Comparison of ENCODE assay signal across 16 mouse cellular contexts in the genomic region with DNA sequence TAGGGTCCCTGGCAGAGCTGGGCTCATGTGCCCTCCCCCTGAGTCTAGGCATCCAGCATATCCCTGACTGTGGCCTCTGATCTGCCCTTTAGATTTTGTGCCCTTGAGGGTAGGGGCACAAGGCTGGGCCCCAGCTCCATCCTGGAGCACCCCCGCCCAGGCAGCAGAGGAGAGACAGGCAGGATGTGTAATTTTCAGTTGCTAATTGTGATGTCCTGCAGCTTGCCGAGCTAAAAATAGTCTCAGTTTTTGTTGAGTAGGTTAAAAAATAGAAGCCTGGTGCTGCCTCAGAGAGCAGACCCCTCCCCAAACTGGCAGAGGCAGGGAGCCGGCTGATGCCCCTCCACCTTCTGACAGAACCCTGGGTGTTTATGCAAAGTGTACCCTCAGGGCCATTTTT.
DNase-seq lines count a peak whose midpoint lies in the region; ATAC-seq and TF ChIP-seq lines count a peak whose summit lies in the region.
"Had no signal": no experiment of that assay in that cellular context is flagged by ENCODE, and none has a peak within 500 bp of the region (broad histone marks: within the 10 kb centered on the region; RNA-seq: fewer than 3 reads in every experiment).

No protein-coding gene starts in this region.

- H3K36me3 ChIP-seq in forebrain, embryonic 13.5 days (ENCODE audit: poor library complexity, severe bottlenecking), result no peaks in the 10 kb centered on the region
- H3K36me3 ChIP-seq in forebrain, embryonic 12.5 days (replicated peaks), result no peaks in the 10 kb centered on the region
- no peaks in the 10 kb centered on the region for H3K36me3 ChIP-seq in hindbrain, embryonic 13.5 days
- H3K36me3 ChIP-seq in hindbrain, embryonic 12.5 days, result no peaks in the 10 kb centered on the region
- no peaks in the 10 kb centered on the region for H3K36me3 ChIP-seq in lung, embryonic 14.5 days (ENCODE audit: insufficient read depth)
- H3K36me3 ChIP-seq in forebrain, embryonic 14.5 days (ENCODE audit: control insufficient read depth, insufficient read depth, low read length), result no peaks in the 10 kb centered on the region
- H3K36me3 ChIP-seq: limb, embryonic 12.5 days had no signal

- H3K4me1 ChIP-seq in forebrain, embryonic 13.5 days, result peaks cover 26% of the 10 kb centered on the region
- peaks cover 7% of the 10 kb centered on the region for H3K4me1 ChIP-seq in forebrain, embryonic 12.5 days
- peaks cover 27% of the 10 kb centered on the region for H3K4me1 ChIP-seq in hindbrain, embryonic 13.5 days (replicated peaks)
- peaks cover 2% of the 10 kb centered on the region; the same call in 1 of the 2 replicates for H3K4me1 ChIP-seq in hindbrain, embryonic 12.5 days
- H3K4me1 ChIP-seq in lung, embryonic 14.5 days (ENCODE audit: insufficient read depth), result 0 out of 2 replicates have a peak, but pooled peaks cover 5% of the 10 kb centered on the region
- H3K4me1 ChIP-seq in forebrain, embryonic 14.5 days (ENCODE audit: control insufficient read depth, insufficient read depth, low read length), result peaks cover 8% of the 10 kb centered on the region; the same call in 1 of the 2 replicates

- 53% methylated on average over 3 of the region's 3 CpGs for WGBS in forebrain, embryonic 13.5 days
- WGBS in forebrain, embryonic 12.5 days, result 62% methylated on average over 3 of the region's 3 CpGs
- 61% methylated on average over 3 of the region's 3 CpGs for WGBS in hindbrain, embryonic 13.5 days
- WGBS in hindbrain, embryonic 12.5 days, result 58% methylated on average over 3 of the region's 3 CpGs
- WGBS in lung, embryonic 14.5 days, result 35% methylated on average over 3 of the region's 3 CpGs
- WGBS in forebrain, embryonic 14.5 days, result 38% methylated on average over 3 of the region's 3 CpGs

- no peak overlapping the region for H3K4me3 ChIP-seq in forebrain, embryonic 13.5 days
- H3K4me3 ChIP-seq in forebrain, embryonic 12.5 days (replicated peaks), result no peak overlapping the region
- no peak overlapping the region for H3K4me3 ChIP-seq in hindbrain, embryonic 13.5 days
- H3K4me3 ChIP-seq in hindbrain, embryonic 12.5 days, result no peak overlapping the region
- H3K4me3 ChIP-seq in lung, embryonic 14.5 days (ENCODE audit: low read depth, low read length), result no peak overlapping the region
- no peak overlapping the region for H3K4me3 ChIP-seq in forebrain, embryonic 14.5 days (ENCODE audit: low read depth, low read length)
- H3K4me3 ChIP-seq: limb, embryonic 12.5 days; myocyte had no signal

- no peak overlapping the region for H3K4me2 ChIP-seq in forebrain, embryonic 13.5 days
- no peak overlapping the region for H3K4me2 ChIP-seq in forebrain, embryonic 12.5 days
- H3K4me2 ChIP-seq in hindbrain, embryonic 13.5 days, result no peak overlapping the region
- no peak overlapping the region for H3K4me2 ChIP-seq in hindbrain, embryonic 12.5 days (replicated peaks)
- H3K4me2 ChIP-seq in lung, embryonic 14.5 days, result no peak overlapping the region
- H3K4me2 ChIP-seq in forebrain, embryonic 14.5 days (ENCODE audit: low read length), result no peak overlapping the region
- H3K4me2 ChIP-seq: limb, embryonic 12.5 days had no signal

- no peaks in the 10 kb centered on the region for H3K9me3 ChIP-seq in forebrain, embryonic 13.5 days (replicated peaks)
- H3K9me3 ChIP-seq in forebrain, embryonic 12.5 days, result no peaks in the 10 kb centered on the region
- no peaks in the 10 kb centered on the region for H3K9me3 ChIP-seq in hindbrain, embryonic 13.5 days
- no peaks in the 10 kb centered on the region for H3K9me3 ChIP-seq in hindbrain, embryonic 12.5 days (replicated peaks)
- no peaks in the 10 kb centered on the region for H3K9me3 ChIP-seq in lung, embryonic 14.5 days (ENCODE audit: low read depth, low read length)
- H3K9me3 ChIP-seq in forebrain, embryonic 14.5 days (replicated peaks; ENCODE audit: control insufficient read depth, low read length), result no peaks in the 10 kb centered on the region
- H3K9me3 ChIP-seq: limb, embryonic 12.5 days had no signal

- H3K27ac ChIP-seq in forebrain, embryonic 13.5 days, result peak overlapping the region; percentile 49
- H3K27ac ChIP-seq in forebrain, embryonic 12.5 days, result no peak overlapping the region
- H3K27ac ChIP-seq in hindbrain, embryonic 13.5 days, result no peak overlapping the region
- H3K27ac ChIP-seq in hindbrain, embryonic 12.5 days, result no peak overlapping the region
- H3K27ac ChIP-seq in lung, embryonic 14.5 days (ENCODE audit: low read depth), result no peak overlapping the region
- peak overlapping the region; percentile 34; the same call in 1 of the 2 replicates for H3K27ac ChIP-seq in forebrain, embryonic 14.5 days (ENCODE audit: low read depth, low read length)
- H3K27ac ChIP-seq: limb, embryonic 12.5 days had no signal

- no peaks in the 10 kb centered on the region for H3K27me3 ChIP-seq in forebrain, embryonic 13.5 days
- no peaks in the 10 kb centered on the region for H3K27me3 ChIP-seq in forebrain, embryonic 12.5 days
- 0 out of 2 replicates have a peak, but pooled peaks cover 2% of the 10 kb centered on the region for H3K27me3 ChIP-seq in hindbrain, embryonic 13.5 days
- H3K27me3 ChIP-seq in hindbrain, embryonic 12.5 days, result no peaks in the 10 kb centered on the region
- no peaks in the 10 kb centered on the region for H3K27me3 ChIP-seq in lung, embryonic 14.5 days (ENCODE audit: insufficient read depth, low read length)
- no peaks in the 10 kb centered on the region for H3K27me3 ChIP-seq in forebrain, embryonic 14.5 days (replicated peaks; ENCODE audit: control insufficient read depth, insufficient read depth, low read length)

- H3K9ac ChIP-seq in forebrain, embryonic 13.5 days, result no peak overlapping the region; the same call in 1 of the 2 replicates
- H3K9ac ChIP-seq in forebrain, embryonic 12.5 days, result no peak overlapping the region
- peak overlapping the region; percentile 46; the same call in 1 of the 2 replicates for H3K9ac ChIP-seq in hindbrain, embryonic 13.5 days
- no peak overlapping the region for H3K9ac ChIP-seq in hindbrain, embryonic 12.5 days
- H3K9ac ChIP-seq in lung, embryonic 14.5 days, result no peak overlapping the region
- no peak overlapping the region for H3K9ac ChIP-seq in forebrain, embryonic 14.5 days (ENCODE audit: low read length)
- H3K9ac ChIP-seq: limb, embryonic 12.5 days had no signal

- no peak for TF ChIP-seq CTCF in lung, embryonic 14.5 days (IDR thresholded peaks at IDR 0.05; ENCODE audit: low read depth)

- DNase-seq in lung, embryonic 14.5 days, result peak; percentile 25
- DNase-seq in lung, adult 18-20 months, result no peak
- no peak for DNase-seq in forebrain, embryonic 14.5 days (ENCODE audit: low spot score)
- DNase-seq in ovary, postnatal 10 days (ENCODE audit: low spot score), result no peak
- DNase-seq: adrenal gland, adult 2 months; B cell, adult 2 months; cerebellum, adult 9-11 months; gastrocnemius, postnatal 36 days; kidney, postnatal 14 days; thymus, adult 2 months had no signal

- no peak for ATAC-seq in forebrain, embryonic 13.5 days
- no peak for ATAC-seq in forebrain, embryonic 12.5 days (ENCODE audit: low FRiP score)
- no peak for ATAC-seq in hindbrain, embryonic 13.5 days (ENCODE audit: low FRiP score)
- no peak for ATAC-seq in hindbrain, embryonic 12.5 days (ENCODE audit: low FRiP score)
- ATAC-seq in lung, embryonic 14.5 days (ENCODE audit: insufficient read depth), result no peak
- no peak for ATAC-seq in forebrain, embryonic 14.5 days

Comparison
In these comparisons a context has a peak if more than half of its experiments do, and no peak if none do; other contexts are left out.
1. H3K27ac ChIP-seq: peak in forebrain, embryonic 13.5 days (single experiment) and forebrain, embryonic 14.5 days (single experiment); none in forebrain, embryonic 12.5 days (single experiment), hindbrain, embryonic 13.5 days (single experiment), hindbrain, embryonic 12.5 days (single experiment) and lung, embryonic 14.5 days (single experiment).